Mouse (Mus musculus): ENCODE measurements around the gene Tpd52l1. TPM values are rescaled to one million over a fixed set of nuclear protein-coding genes. Genes with fewer than 3 reads are reported as not detected.
"Not testable (repeated sequence)": the region's sequence is repeated elsewhere in the genome, so short reads cannot be mapped to it uniquely, and the experiment has no call there.

Gene Tpd52l1
- total RNA-seq (2021): 10 to 100 TPM; 18.5 to 20.0 TPM
- long read RNA-seq, transcript Tpd52l1-204 (5 exons, 1,103 nt): major isoform, 13 of 17 reads
- long read RNA-seq, partial matches to known transcripts: 1 of 17 reads
- long read RNA-seq, other reads (novel, unspliced or antisense): 3 of 17 reads

GRCm38 (mm10) chr10:31445291-31446124 lies at the start of gene Tpd52l1:
Tpd52l1 (minus strand) TSS chr10:31445958.
- DNase-seq (ENCODE audit: low spot score in 2 of 2): peak; percentile 85 to 92

- no peak for DNase-seq (ENCODE audit: low spot score in 2 of 2)
Measured at GRCm38 (mm10) chr10:31494296-31494695, 48.5 kb upstream of the Tpd52l1 start.

- no peak for DNase-seq (ENCODE audit: low spot score in 2 of 2)
Measured at GRCm38 (mm10) chr10:31467043-31467898, 21.5 kb upstream of the Tpd52l1 start.

GRCm38 (mm10) chr10:31465840-31466541 lies 20.2 kb upstream of the Tpd52l1 start:
- no peak for DNase-seq (ENCODE audit: low spot score in 2 of 2)

GRCm38 (mm10) chr10:31465424-31465823 lies 19.7 kb upstream of the Tpd52l1 start:
- no peak for DNase-seq (ENCODE audit: low spot score in 2 of 2)

- no peak for DNase-seq (ENCODE audit: low spot score in 2 of 2)
Measured at GRCm38 (mm10) chr10:31463044-31463443, 17.3 kb upstream of the Tpd52l1 start.

- no peak for DNase-seq (ENCODE audit: low spot score in 2 of 2)
Measured at GRCm38 (mm10) chr10:31456806-31457205, 11.0 kb upstream of the Tpd52l1 start.

- no peak for DNase-seq (ENCODE audit: low spot score in 2 of 2)
Measured at GRCm38 (mm10) chr10:31447083-31447482, 1.3 kb upstream of the Tpd52l1 start.

GRCm38 (mm10) chr10:31444206-31444605 lies 1.6 kb downstream of the Tpd52l1 start:
- no peak for DNase-seq (ENCODE audit: low spot score in 2 of 2)

GRCm38 (mm10) chr10:31441491-31441890 lies 4.3 kb downstream of the Tpd52l1 start:
- DNase-seq (ENCODE audit: low spot score in 2 of 2): no peak

- no peak for DNase-seq (ENCODE audit: low spot score in 2 of 2)
Measured at GRCm38 (mm10) chr10:31436047-31436446, 9.7 kb downstream of the Tpd52l1 start.

GRCm38 (mm10) chr10:31417956-31418355 lies 27.8 kb downstream of the Tpd52l1 start:
- DNase-seq (ENCODE audit: low spot score in 2 of 2): no peak

GRCm38 (mm10) chr10:31392990-31393389 lies 52.8 kb downstream of the Tpd52l1 start:
- no peak for DNase-seq (ENCODE audit: low spot score in 2 of 2)

GRCm38 (mm10) chr10:31390777-31391395 lies 54.9 kb downstream of the Tpd52l1 start:
- DNase-seq (ENCODE audit: low spot score in 2 of 2): no peak

GRCm38 (mm10) chr10:31388566-31388965 lies 57.2 kb downstream of the Tpd52l1 start:
- not testable (repeated sequence) for DNase-seq (ENCODE audit: low spot score in 2 of 2)

GRCm38 (mm10) chr10:31370200-31370599 lies 75.6 kb downstream of the Tpd52l1 start:
- DNase-seq (ENCODE audit: low spot score in 2 of 2): not testable (repeated sequence)

- DNase-seq (ENCODE audit: low spot score in 2 of 2): no peak
Measured at GRCm38 (mm10) chr10:31359749-31360148, 86.0 kb downstream of the Tpd52l1 start.

- no peak for DNase-seq (ENCODE audit: low spot score in 2 of 2)
Measured at GRCm38 (mm10) chr10:31354886-31355461, 90.8 kb downstream of the Tpd52l1 start.

- DNase-seq (ENCODE audit: low spot score in 2 of 2): no peak
Measured at GRCm38 (mm10) chr10:31354141-31354540, 91.6 kb downstream of the Tpd52l1 start.

- no peak for DNase-seq (ENCODE audit: low spot score in 2 of 2)
Measured at GRCm38 (mm10) chr10:31352845-31353427, 92.8 kb downstream of the Tpd52l1 start.

Measured in layer of hippocampus, postnatal 10 days (tissue).